Comparison of ENCODE assay signal across 10 mouse cellular contexts in the genomic region with DNA sequence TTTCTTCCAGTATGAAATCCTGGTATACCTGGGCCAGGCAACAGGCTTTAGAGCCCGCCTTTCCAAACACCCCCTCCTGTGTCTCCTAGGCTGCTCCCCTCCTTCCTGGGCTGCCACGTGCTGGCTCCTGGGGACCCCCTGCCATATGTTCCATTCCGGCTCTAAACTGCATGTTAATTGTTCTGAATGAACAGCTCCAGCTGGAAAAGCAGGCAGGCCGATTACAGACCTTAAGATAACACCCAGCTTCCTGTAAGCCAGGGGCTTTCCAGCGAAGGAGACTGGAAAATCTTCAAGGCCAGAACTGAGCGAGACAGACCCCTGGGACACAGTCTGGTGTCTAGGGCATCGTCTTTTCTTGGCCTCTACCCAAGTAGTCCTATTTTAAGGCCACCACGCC.
DNase-seq lines count a peak whose midpoint lies in the region; ATAC-seq and TF ChIP-seq lines count a peak whose summit lies in the region.
"Had no signal": no experiment of that assay in that cellular context is flagged by ENCODE, and none has a peak within 500 bp of the region (broad histone marks: within the 10 kb centered on the region; RNA-seq: fewer than 3 reads in every experiment).

No protein-coding gene starts in this region.

- peak; percentile 54; the same call in 1 of the 2 replicates for ATAC-seq in kidney, embryonic 14.5 days (ENCODE audit: low FRiP score, low TSS enrichment)
- 0 out of 2 replicates have a peak, but pooled peaks have one; percentile 19 for ATAC-seq in hindbrain, postnatal 0 days

- DNase-seq in kidney, postnatal 36 days = no peak
- peak; percentile 63 for DNase-seq in embryo, embryonic 11 days
- DNase-seq in heart, embryonic 10.5 days (ENCODE audit: low spot score) = peak; percentile 84
- DNase-seq in hindbrain, postnatal 0 days (ENCODE audit: low spot score) = no peak
- no peak for DNase-seq in cerebellum, adult 18-20 months
- no peak for DNase-seq in cerebellum, postnatal 10 days
- DNase-seq in spleen, postnatal 36 days (ENCODE audit: low spot score in 2 of 2) = no peak

- no peak overlapping the region for H3K9ac ChIP-seq in kidney, embryonic 14.5 days (ENCODE audit: low read depth, low read length)
- no peak overlapping the region for H3K9ac ChIP-seq in hindbrain, postnatal 0 days (replicated peaks; ENCODE audit: low read length)
- H3K9ac ChIP-seq: lung, embryonic 15.5 days had no signal

- no peaks in the 10 kb centered on the region for H3K36me3 ChIP-seq in kidney, embryonic 14.5 days (ENCODE audit: control insufficient read depth, insufficient read depth, low read length)
- no peaks in the 10 kb centered on the region for H3K36me3 ChIP-seq in heart, embryonic 10.5 days
- H3K36me3 ChIP-seq in hindbrain, postnatal 0 days (ENCODE audit: insufficient read depth, low read length) = no peaks in the 10 kb centered on the region
- H3K36me3 ChIP-seq: lung, embryonic 15.5 days had no signal

- H3K4me1 ChIP-seq in kidney, embryonic 14.5 days (ENCODE audit: control insufficient read depth, insufficient read depth, low read length) = peaks cover 21% of the 10 kb centered on the region
- peaks cover 24% of the 10 kb centered on the region for H3K4me1 ChIP-seq in heart, embryonic 10.5 days
- peaks cover 6% of the 10 kb centered on the region for H3K4me1 ChIP-seq in hindbrain, postnatal 0 days (ENCODE audit: insufficient read depth, low read length)

- WGBS in kidney, embryonic 14.5 days = 10% methylated on average over 8 of the region's 8 CpGs
- 15% methylated on average over 8 of the region's 8 CpGs for WGBS in heart, embryonic 10.5 days
- 26% methylated on average over 8 of the region's 8 CpGs for WGBS in hindbrain, postnatal 0 days

- TF ChIP-seq CTCF in hindbrain, postnatal 0 days (IDR thresholded peaks at IDR 0.05; ENCODE audit: low read depth) = no peak

- no peak overlapping the region for H3K27ac ChIP-seq in kidney, embryonic 14.5 days (ENCODE audit: low read depth, low read length)
- H3K27ac ChIP-seq in heart, embryonic 10.5 days = peak overlapping the region; percentile 17; the same call in 1 of the 2 replicates
- H3K27ac ChIP-seq in hindbrain, postnatal 0 days = no peak overlapping the region
- H3K27ac ChIP-seq: left cerebral cortex, adult 2 months; lung, embryonic 15.5 days had no signal

- H3K27me3 ChIP-seq in kidney, embryonic 14.5 days (ENCODE audit: control insufficient read depth, insufficient read depth, low read length) = no peaks in the 10 kb centered on the region
- 0 out of 2 replicates have a peak, but pooled peaks cover 3% of the 10 kb centered on the region for H3K27me3 ChIP-seq in heart, embryonic 10.5 days (ENCODE audit: insufficient read depth, poor library complexity, severe bottlenecking)
- no peaks in the 10 kb centered on the region for H3K27me3 ChIP-seq in hindbrain, postnatal 0 days (ENCODE audit: insufficient read depth, low read length)
- H3K27me3 ChIP-seq: lung, embryonic 15.5 days had no signal

- no peak overlapping the region for H3K4me2 ChIP-seq in kidney, embryonic 14.5 days (replicated peaks; ENCODE audit: low read depth, low read length)
- H3K4me2 ChIP-seq in hindbrain, postnatal 0 days (ENCODE audit: low read depth, low read length) = no peak overlapping the region
- H3K4me2 ChIP-seq: lung, embryonic 15.5 days had no signal

- no peaks in the 10 kb centered on the region for H3K9me3 ChIP-seq in kidney, embryonic 14.5 days (ENCODE audit: control insufficient read depth, low read length)
- no peaks in the 10 kb centered on the region for H3K9me3 ChIP-seq in heart, embryonic 10.5 days
- H3K9me3 ChIP-seq in hindbrain, postnatal 0 days (ENCODE audit: low read length) = no peaks in the 10 kb centered on the region
- H3K9me3 ChIP-seq: lung, embryonic 15.5 days had no signal

- no peak overlapping the region for H3K4me3 ChIP-seq in kidney, embryonic 14.5 days (ENCODE audit: low read length)
- H3K4me3 ChIP-seq in heart, embryonic 10.5 days = no peak overlapping the region
- no peak overlapping the region for H3K4me3 ChIP-seq in hindbrain, postnatal 0 days (ENCODE audit: low read length)
- H3K4me3 ChIP-seq: left cerebral cortex, adult 2 months; lung, embryonic 15.5 days had no signal

Comparison
In these comparisons a context has a peak if more than half of its experiments do, and no peak if none do; other contexts are left out.
1. DNase-seq: peak in embryo, embryonic 11 days (single experiment) and heart, embryonic 10.5 days (single experiment); none in kidney, postnatal 36 days (0 of 2), hindbrain, postnatal 0 days (single experiment), cerebellum, adult 18-20 months (0 of 2), cerebellum, postnatal 10 days (0 of 2) and spleen, postnatal 36 days (0 of 2).